Mouse (Mus musculus): Measurements from ENCODE around the gene Lin52. TPM values are rescaled to one million over a fixed set of nuclear protein-coding genes. Genes with fewer than 3 reads are reported as not detected.

Lin52 gene
- total and polyA plus RNA-seq, 3 experiments, result 6.9 to 19.7 (median 16.2) TPM

Other genes starting within 250 kb of the Lin52 start
- 10 to 100 TPM; 17.0 to 22.7 TPM for gene Elmsan1, start 232.5 kb upstream of the Lin52 start, total RNA-seq (2021)
- gene Elmsan1, start 232.5 kb upstream of the Lin52 start, polyA plus RNA-seq (2012; rRNA removed), result 14.4 and 20.4 TPM in 2 replicates
- 10 to 100 TPM; 75.1 to 99.4 TPM for gene Ptgr2, start 166.2 kb upstream of the Lin52 start, total RNA-seq (2021)
- 4.2 and 7.6 TPM in 2 replicates for gene Ptgr2, start 166.2 kb upstream of the Lin52 start, polyA plus RNA-seq (2012; rRNA removed)
- gene Zfp410, start 134.6 kb upstream of the Lin52 start, total RNA-seq (2021), result 10 to 100 TPM; 26.4 to 39.6 TPM
- 8.3 and 11.5 TPM in 2 replicates for gene Zfp410, start 134.6 kb upstream of the Lin52 start, polyA plus RNA-seq (2012; rRNA removed)
- gene Coq6, start 89.8 kb upstream of the Lin52 start, total RNA-seq (2021), result 10 to 100 TPM; 57.3 to 59.7 TPM
- gene Coq6, start 89.8 kb upstream of the Lin52 start, polyA plus RNA-seq (2012; rRNA removed), result 65.9 and 78.5 TPM in 2 replicates
- 1 to 10 TPM; 2.0 to 2.3 TPM for gene Fam161b, start 89.6 kb upstream of the Lin52 start, total RNA-seq (2021)
- 0.87 and 0.99 TPM in 2 replicates for gene Fam161b, start 89.6 kb upstream of the Lin52 start, polyA plus RNA-seq (2012; rRNA removed)
- 100 to 1,000 TPM; 124 to 126 TPM for gene Entpd5, start 42.4 kb upstream of the Lin52 start, total RNA-seq (2021)
- gene Entpd5, start 42.4 kb upstream of the Lin52 start, polyA plus RNA-seq (2012; rRNA removed), result 11.9 and 14.8 TPM in 2 replicates
- 1 to 10 TPM; 2.7 to 3.4 TPM for gene Bbof1, start 42.4 kb upstream of the Lin52 start, total RNA-seq (2021)
- not detected in 2 replicates for gene Bbof1, start 42.4 kb upstream of the Lin52 start, polyA plus RNA-seq (2012; rRNA removed)
- 10 to 100 TPM; 16.0 to 19.6 TPM for gene Rnf113a2, start 34.2 kb upstream of the Lin52 start, total RNA-seq (2021)
- gene Rnf113a2, start 34.2 kb upstream of the Lin52 start, polyA plus RNA-seq (2012; rRNA removed), result 0.73 and 0.86 TPM in 2 replicates
- gene Aldh6a1, start 418 bp upstream of the Lin52 start, total RNA-seq (2021), result 100 to 1,000 TPM; 211 to 272 TPM
- 21.7 and 22.0 TPM in 2 replicates for gene Aldh6a1, start 418 bp upstream of the Lin52 start, polyA plus RNA-seq (2012; rRNA removed)
- not detected for gene Vsx2, start 118.3 kb downstream of the Lin52 start, total RNA-seq (2021)
- not detected in 2 replicates for gene Vsx2, start 118.3 kb downstream of the Lin52 start, polyA plus RNA-seq (2012; rRNA removed)
- gene Abcd4, start 166.0 kb downstream of the Lin52 start, total RNA-seq (2021), result 10 to 100 TPM; 12.1 to 12.4 TPM
- gene Abcd4, start 166.0 kb downstream of the Lin52 start, polyA plus RNA-seq (2012; rRNA removed), result 27.7 and 30.3 TPM in 2 replicates
- gene Vrtn, start 189.6 kb downstream of the Lin52 start, total RNA-seq (2021), result not detected
- gene Vrtn, start 189.6 kb downstream of the Lin52 start, polyA plus RNA-seq (2012; rRNA removed), result not detected in 2 replicates
- gene Syndig1l, start 247.4 kb downstream of the Lin52 start, total RNA-seq (2021), result not detected
- not detected in 2 replicates for gene Syndig1l, start 247.4 kb downstream of the Lin52 start, polyA plus RNA-seq (2012; rRNA removed)

Data from adrenal gland, adult 2 months (tissue).